Mouse (Mus musculus) testis, adult 2 months (tissue): ENCODE measurements around the gene Npy5r.

Experiments used
- CTCF ChIP-seq: fragments of 200-500 bp; IDR thresholded peaks from 2 replicates; pipeline ENCODE4 v1.5.1; 2012; ENCODE audit warnings: low read depth, mild to moderate bottlenecking, inconsistent platforms, low read length, moderate library complexity; ENCODE audit not compliant: control insufficient read depth, insufficient read depth, insufficient replicate concordance
- POLR2A ChIP-seq: fragments of 200-500 bp; IDR thresholded peaks from 2 replicates; pipeline ENCODE4 v1.6.1; 2012; ENCODE audit warnings: low read depth, mild to moderate bottlenecking, inconsistent platforms, low read length, moderate library complexity; ENCODE audit not compliant: control insufficient read depth

DNA sequence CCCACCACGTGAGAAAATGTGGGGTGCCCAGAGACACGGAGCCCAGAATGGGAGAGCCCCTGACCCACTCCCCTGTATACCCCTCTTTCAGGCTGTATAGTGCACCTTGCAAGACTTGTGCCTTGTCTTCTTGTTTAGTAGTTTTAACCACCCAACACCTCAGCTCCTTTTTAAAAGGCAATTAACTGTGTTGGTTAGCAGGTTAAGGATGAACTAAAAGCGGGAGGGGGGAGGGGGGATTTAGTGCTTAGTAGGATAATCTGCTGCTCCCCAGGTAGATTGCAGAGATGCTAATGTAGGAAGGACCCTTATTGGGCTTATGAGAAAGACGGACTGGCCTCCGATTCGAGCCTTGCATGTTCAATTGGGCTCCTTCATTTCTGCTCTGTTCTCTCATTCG lies 10.1 kb upstream of the Npy5r start:
- TF ChIP-seq POLR2A: no peak
- no peak for TF ChIP-seq CTCF
